Mouse (Mus musculus): ENCODE results near the gene Gm13288.
"Not testable (repeated sequence)": the region's sequence is repeated elsewhere in the genome, so short reads cannot be mapped to it uniquely, and the experiment has no call there.

Gene Gm13288

DNA sequence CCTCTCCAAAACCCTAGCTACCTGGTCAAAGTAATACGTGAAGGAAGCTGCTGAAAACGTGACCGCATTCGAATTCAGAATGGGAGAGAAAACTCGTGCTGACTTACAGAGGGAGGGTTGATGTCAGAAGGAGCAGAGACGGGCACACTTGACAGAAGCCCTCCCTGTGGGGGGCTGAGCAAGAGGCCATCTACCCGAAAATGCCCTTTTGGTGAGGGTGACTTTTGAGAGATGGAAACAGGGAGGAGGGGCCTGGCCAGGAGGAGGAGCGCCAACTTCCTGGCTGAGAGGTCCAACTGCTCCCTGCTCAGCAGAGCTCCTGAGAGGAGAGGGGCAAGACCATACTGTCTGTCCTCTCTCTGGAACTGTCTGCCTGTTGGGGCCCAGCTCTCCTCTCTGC lies at the start of gene Gm13288:
Gm13288 (plus strand) TSS at position 301 of the 400 bp plus-strand sequence.
- DNase-seq (ENCODE audit: low spot score) = not testable (repeated sequence)

GRCm38 (mm10) chr4:88756581-88757513 lies 48.5 kb upstream of the Gm13288 start:
- peak; percentile 32 for DNase-seq (ENCODE audit: low spot score)

DNA sequence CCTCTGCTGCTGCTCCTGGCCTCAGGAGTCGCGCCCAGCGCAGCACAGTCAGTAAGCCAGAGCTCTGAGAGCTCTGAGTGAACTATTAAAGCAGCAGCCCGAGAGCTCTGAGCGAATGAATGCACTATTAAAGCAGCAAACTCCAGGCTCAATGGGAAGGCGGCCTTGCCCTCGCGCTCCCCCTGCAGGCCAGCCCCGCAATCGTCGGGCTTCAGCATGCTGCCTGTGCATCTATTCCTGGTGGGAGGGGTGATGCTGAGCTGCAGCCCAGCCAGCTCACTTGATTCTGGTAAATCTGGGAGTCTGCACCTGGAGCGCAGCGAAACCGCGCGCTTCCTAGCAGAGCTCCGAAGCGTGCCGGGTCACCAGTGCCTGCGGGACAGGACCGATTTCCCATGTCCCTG lies 47.7 kb upstream of the Gm13288 start:
- peak; percentile 86 for DNase-seq (ENCODE audit: low spot score)

GRCm38 (mm10) chr4:88758751-88759150 lies 46.6 kb upstream of the Gm13288 start:
- not testable (repeated sequence) for DNase-seq (ENCODE audit: low spot score)

DNA sequence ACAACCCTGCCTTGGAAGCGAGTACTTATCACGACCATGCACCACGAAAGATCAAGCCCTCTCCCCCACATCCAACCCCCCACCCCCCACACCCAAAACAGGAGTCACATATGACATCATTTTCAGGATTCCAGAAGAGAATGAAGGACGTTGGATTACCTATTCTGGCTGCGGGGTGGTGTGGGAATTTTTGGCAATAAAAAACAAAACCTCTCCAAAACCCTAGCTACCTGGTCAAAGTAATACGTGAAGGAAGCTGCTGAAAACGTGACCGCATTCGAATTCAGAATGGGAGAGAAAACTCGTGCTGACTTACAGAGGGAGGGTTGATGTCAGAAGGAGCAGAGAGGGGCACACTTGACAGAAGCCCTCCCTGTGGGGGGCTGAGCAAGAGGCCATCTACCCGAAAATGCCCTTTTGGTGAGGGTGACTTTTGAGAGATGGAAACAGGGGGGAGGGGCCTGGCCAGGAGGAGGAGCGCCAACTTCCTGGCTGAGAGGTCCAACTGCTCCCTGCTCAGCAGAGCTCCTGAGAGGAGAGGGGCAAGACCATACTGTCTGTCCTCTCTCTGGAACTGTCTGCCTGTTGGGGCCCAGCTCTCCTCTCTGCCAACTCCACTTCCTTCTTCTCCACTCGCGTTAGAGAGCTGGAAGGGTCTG lies 45.6 kb upstream of the Gm13288 start, which contains the start of gene Gm13283:
Gm13283 (plus strand) TSS at position 510 of the 659 bp plus-strand sequence.
- DNase-seq (ENCODE audit: low spot score) = not testable (repeated sequence)

DNA sequence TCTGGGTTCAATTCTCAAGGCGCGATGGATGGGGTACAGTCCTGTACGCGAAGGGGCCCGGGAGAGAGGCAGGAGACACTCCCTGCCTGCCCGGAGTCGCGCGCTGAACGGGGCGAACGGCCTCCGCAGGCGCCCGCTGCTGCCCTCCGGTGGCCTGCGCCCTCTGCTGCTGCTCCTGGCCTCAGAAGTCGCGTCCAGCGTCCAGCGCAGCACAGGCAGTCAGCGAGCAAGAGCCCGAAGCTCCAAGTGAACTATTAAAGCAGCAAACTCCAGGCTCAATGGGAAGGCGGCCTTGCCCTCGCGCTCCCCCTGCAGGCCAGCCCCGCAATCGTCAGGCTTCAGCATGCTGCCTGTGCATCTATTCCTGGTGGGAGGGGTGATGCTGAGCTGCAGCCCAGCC lies 44.9 kb upstream of the Gm13288 start:
- peak; percentile 64 for DNase-seq (ENCODE audit: low spot score)

DNA sequence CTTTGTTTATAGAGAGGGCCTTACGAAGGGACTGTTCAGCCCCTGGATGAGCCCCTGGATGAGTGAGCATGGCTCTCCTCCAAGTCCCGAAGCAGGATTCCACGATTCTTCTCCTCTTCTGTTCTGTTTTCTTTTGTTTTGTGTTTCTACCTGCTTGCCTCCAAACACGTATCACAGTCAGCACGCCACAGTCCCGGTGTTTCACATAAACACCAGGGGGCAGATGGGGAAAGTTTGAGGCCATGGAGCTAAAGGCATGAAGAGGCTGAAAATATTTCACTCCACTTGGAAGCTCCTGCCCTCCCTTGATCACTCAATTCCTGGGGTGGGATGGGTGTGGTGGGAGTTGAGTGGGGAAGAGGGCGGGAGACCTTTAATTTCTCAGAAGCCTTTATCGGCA lies 43.6 kb upstream of the Gm13288 start:
- not testable (repeated sequence) for DNase-seq (ENCODE audit: low spot score)

GRCm38 (mm10) chr4:88762341-88762740 lies 43.0 kb upstream of the Gm13288 start:
- DNase-seq (ENCODE audit: low spot score) = not testable (repeated sequence)

DNA sequence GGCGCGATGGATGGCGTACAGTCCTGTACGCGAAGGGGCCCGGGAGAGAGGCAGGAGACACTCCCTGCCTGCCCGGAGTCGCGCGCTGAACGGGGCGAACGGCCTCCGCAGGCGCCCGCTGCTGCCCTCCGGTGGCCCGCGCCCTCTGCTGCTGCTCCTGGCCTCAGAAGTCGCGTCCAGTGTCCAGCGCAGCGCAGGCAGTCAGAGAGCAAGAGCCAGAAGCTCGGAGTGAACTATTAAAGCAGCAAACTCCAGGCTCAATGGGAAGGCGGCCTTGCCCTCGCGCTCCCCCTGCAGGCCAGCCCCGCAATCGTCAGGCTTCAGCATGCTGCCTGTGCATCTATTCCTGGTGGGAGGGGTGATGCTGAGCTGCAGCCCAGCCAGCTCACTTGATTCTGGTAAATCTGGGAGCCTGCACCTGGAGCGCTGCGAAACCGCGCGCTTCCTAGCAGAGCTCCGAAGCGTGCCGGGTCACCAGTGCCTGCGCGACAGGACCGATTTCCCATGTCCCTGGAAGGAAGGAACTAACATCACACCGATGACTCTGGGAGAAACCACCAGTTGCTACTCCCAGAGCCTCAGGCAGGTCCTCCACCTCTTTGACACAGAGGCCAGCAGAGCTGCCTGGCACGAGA lies 41.8 kb upstream of the Gm13288 start:
- peak; percentile 74 for DNase-seq (ENCODE audit: low spot score)

- DNase-seq (ENCODE audit: low spot score) = not testable (repeated sequence)
These were observed 31.8 kb upstream of the Gm13288 start, which contains the start of gene Gm13290 for GRCm38 (mm10) chr4:88773534-88773933. Gene Gm13290, plus strand, starts transcription at chr4:88773834.

DNA sequence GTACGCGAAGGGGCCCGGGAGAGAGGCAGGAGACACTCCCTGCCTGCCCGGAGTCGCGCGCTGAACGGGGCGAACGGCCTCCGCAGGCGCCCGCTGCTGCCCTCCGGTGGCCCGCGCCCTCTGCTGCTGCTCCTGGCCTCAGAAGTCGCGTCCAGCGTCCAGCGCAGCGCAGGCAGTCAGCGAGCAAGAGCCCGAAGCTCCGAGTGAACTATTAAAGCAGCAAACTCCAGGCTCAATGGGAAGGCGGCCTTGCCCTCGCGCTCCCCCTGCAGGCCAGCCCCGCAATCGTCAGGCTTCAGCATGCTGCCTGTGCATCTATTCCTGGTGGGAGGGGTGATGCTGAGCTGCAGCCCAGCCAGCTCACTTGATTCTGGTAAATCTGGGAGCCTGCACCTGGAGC lies 28.7 kb upstream of the Gm13288 start, which contains the start of gene Gm13289:
Gm13289 (plus strand) TSS at position 301 of the 400 bp plus-strand sequence.
- DNase-seq (ENCODE audit: low spot score) = not testable (repeated sequence)

GRCm38 (mm10) chr4:88779550-88779949 lies 25.8 kb upstream of the Gm13288 start, which contains the start of gene Gm13272:
Gene Gm13272, plus strand, starts transcription at chr4:88779850.
- DNase-seq (ENCODE audit: low spot score) = not testable (repeated sequence)

- not testable (repeated sequence) for DNase-seq (ENCODE audit: low spot score)
These were observed 25.0 kb upstream of the Gm13288 start for GRCm38 (mm10) chr4:88780320-88780719.

- not testable (repeated sequence) for DNase-seq (ENCODE audit: low spot score)
These were observed 23.5 kb upstream of the Gm13288 start, which contains the start of gene Ifnz for GRCm38 (mm10) chr4:88781831-88782230. Gene Ifnz, plus strand, starts transcription at chr4:88782131.

DNA sequence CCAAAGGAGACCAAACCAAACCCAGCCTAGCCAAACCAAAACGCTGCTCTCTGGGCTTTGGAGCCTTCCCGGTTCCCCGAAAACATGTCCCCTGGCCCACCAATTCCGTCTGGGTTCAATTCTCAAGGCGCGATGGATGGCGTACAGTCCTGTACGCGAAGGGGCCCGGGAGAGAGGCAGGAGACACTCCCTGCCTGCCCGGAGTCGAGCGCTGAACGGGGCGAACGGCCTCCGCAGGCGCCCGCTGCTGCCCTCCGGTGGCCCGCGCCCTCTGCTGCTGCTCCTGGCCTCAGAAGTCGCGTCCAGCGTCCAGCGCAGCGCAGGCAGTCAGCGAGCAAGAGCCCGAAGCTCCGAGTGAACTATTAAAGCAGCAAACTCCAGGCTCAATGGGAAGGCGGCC lies 23.0 kb upstream of the Gm13288 start:
- not testable (repeated sequence) for DNase-seq (ENCODE audit: low spot score)

GRCm38 (mm10) chr4:88785409-88785808 lies 19.9 kb upstream of the Gm13288 start, which contains the start of gene Gm13276:
Gene Gm13276, plus strand, starts transcription at chr4:88785709.
- not testable (repeated sequence) for DNase-seq (ENCODE audit: low spot score)

GRCm38 (mm10) chr4:88788402-88788801 lies 16.9 kb upstream of the Gm13288 start, which contains the start of gene Gm13277:
Gene Gm13277, plus strand, starts transcription at chr4:88788632.
- not testable (repeated sequence) for DNase-seq (ENCODE audit: low spot score)

DNA sequence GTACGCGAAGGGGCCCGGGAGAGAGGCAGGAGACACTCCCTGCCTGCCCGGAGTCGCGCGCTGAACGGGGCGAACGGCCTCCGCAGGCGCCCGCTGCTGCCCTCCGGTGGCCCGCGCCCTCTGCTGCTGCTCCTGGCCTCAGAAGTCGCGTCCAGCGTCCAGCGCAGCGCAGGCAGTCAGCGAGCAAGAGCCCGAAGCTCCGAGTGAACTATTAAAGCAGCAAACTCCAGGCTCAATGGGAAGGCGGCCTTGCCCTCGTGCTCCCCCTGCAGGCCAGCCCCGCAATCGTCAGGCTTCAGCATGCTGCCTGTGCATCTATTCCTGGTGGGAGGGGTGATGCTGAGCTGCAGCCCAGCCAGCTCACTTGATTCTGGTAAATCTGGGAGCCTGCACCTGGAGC lies 14.1 kb upstream of the Gm13288 start, which contains the start of gene Gm13278:
Gm13278 (plus strand) TSS at position 301 of the 400 bp plus-strand sequence.
- not testable (repeated sequence) for DNase-seq (ENCODE audit: low spot score)

GRCm38 (mm10) chr4:88793936-88794675 lies 11.2 kb upstream of the Gm13288 start, which contains the start of gene Gm13275:
Gene Gm13275, plus strand, starts transcription at chr4:88794487.
- DNase-seq (ENCODE audit: low spot score) = not testable (repeated sequence)

- DNase-seq (ENCODE audit: low spot score) = not testable (repeated sequence)
These were observed 8.2 kb upstream of the Gm13288 start, which contains the start of gene Gm13279 for GRCm38 (mm10) chr4:88797097-88797496. Gene Gm13279, plus strand, starts transcription at chr4:88797397.

DNA sequence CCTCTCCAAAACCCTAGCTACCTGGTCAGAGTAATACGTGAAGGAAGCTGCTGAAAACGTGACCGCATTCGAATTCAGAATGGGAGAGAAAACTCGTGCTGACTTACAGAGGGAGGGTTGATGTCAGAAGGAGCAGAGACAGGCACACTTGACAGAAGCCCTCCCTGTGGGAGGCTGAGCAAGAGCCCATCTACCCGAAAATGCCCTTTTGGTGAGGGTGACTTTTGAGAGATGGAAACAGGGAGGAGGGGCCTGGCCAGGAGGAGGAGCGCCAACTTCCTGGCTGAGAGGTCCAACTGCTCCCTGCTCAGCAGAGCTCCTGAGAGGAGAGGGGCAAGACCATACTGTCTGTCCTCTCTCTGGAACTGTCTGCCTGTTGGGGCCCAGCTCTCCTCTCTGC lies 6.0 kb upstream of the Gm13288 start, which contains the start of gene Gm13285:
Gm13285 (plus strand) TSS at position 301 of the 400 bp plus-strand sequence.
- DNase-seq (ENCODE audit: low spot score) = not testable (repeated sequence)

Measured in yolk sac, embryonic 10.5 days (tissue).